Mouse (Mus musculus) gastrocnemius, adult 8-10 months (tissue): ENCODE data around the gene Chd4. TPM values are rescaled to one million over a fixed set of nuclear protein-coding genes. Genes with fewer than 3 reads are reported as not detected.
"Not testable (repeated sequence)": the region's sequence is repeated elsewhere in the genome, so short reads cannot be mapped to it uniquely, and the experiment has no call there.

ENCODE experiments used
- DNase-seq, 2 experiments: peaks; one replicate each; pipeline ENCODE4 v3.0.0; 2022; ENCODE audit warnings: low spot score in 2 of 2
- total RNA-seq, 4 experiments: library from RNA; stranded (reverse); gene quantifications; 2 replicates each; pipeline ENCODE4 v1.2.4; 2022

Chd4 gene
- total RNA-seq, 4 experiments from 2014 or later = 72.6 to 77.3 (median 74.3) TPM

- DNase-seq = no peak
Observed at GRCm38 (mm10) chr6:125159773-125160557, 64.2 kb downstream of the Chd4 start.

GRCm38 (mm10) chr6:125160558-125160853 is 64.7 kb downstream of the Chd4 start:
- no peak for DNase-seq

DNA sequence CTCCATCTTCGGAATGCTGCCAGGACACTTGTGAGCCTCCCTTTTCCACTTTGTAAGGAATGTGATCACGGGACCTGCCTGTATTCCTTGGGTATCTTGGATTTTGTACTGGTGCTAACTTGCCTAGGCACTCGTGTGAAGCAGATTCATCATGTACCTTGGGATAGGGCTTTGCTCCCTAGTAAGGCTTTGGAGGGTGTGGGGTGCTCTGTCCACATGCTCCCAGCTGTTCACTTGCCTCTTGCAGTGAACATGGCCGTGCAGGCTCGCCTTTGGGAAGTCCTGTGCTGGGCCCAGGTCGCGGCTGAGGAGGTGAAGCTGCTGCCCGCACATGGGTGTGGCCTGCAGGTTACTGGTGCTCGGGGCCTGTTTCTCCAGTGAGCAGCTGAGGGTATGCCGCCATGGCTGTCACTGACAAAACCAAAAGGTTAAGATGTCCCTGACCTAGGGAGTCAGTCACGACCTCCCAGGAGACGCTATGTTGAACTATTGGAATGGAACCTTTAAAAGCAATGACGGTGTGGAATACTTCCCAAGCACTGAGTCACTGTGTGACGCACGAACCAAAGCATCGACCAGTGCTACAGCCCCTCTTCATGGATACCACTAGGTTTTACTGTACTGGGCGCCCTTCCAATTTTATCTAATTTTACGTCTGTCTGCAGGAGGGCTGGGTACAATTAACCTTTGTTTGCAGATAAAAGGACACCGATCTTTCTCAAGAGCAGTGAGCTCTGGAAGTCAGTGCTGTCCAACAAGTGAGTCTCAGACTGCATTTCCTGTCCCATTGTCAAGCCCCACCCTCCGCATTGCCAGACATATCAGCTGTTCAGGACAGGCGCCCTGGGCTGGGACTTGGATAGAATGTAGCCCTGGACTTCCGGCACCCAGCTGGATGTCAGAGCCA is 65.3 kb downstream of the Chd4 start:
- peak; percentile 51 to 72 for DNase-seq

DNA sequence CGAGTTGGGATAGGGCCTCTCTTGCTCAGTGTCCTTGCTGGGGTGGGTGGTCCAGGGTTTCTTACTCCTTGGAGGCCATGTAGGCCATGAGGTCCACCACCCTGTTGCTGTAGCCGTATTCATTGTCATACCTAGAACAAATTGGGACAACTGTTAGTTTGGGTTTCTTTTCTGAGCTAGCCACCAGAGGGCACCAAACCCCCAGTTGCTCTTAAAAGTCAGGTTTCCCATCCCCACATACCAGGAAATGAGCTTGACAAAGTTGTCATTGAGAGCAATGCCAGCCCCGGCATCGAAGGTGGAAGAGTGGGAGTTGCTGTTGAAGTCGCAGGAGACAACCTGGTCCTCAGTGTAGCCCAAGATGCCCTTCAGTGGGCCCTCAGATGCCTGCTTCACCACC is 66.2 kb downstream of the Chd4 start:
- DNase-seq = not testable (repeated sequence)

DNA sequence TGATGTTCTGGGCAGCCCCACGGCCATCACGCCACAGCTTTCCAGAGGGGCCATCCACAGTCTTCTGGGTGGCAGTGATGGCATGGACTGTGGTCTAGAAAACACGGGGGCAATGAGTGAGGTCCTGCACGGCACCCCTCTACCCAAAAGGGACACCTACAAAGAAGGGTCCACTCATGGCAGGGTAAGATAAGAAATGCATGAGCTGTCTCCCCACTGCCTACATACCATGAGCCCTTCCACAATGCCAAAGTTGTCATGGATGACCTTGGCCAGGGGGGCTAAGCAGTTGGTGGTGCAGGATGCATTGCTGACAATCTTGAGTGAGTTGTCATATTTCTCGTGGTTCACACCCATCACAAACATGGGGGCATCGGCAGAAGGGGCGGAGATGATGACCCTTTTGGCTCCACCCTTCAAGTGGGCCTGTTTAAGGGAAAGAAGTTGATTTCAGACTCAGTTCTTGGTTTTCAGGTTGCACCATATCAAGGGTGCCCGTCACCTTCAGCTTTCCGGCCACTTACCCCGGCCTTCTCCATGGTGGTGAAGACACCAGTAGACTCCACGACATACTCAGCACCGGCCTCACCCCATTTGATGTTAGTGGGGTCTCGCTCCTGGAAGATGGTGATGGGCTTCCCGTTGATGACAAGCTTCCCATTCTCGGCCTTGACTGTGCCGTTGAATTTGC is 67.0 kb downstream of the Chd4 start:
- not testable (repeated sequence) for DNase-seq

DNA sequence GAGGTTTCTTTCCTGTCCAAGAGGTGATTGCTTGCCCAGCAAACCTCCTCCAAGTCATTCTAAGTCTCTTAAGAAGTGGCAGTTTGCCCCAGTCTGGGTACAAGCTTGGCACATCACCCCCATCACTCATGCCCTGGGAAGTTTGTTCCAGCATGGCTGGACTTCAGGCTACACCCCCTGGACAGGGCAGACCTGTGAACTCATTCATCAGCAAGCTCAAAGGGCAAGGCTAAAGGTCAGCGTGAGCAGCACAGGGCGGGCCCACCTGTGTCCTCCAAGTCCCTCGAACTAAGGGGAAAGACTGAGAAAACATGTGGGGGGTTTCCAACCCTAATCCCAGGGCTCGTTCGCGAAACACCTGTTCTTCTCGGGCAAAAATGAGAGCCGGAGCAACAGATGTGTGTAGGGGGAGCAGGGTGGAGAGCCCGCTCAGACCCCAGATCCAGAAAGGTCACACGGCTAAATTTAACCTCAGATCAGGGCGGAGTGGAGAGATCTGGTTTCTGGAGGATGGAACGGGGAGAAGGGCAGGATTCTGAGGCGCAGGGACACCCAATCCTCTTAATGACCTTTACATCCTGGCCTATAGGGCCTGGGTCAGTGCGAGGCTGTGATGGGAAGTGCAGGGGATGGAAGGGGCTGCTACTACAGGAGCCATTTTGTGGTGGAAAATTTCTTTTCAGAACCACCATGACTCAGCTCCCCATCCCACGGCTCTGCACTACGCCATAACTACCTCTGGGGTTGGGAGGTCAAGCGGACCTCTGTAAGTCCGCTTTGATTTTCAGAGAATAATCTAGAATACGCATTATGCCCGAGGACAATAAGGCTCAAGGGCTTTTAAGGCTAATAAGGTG is 68.2 kb downstream of the Chd4 start:
- peak; percentile 67 to 79 for DNase-seq

- DNase-seq = peak; percentile 62 to 70
Observed at GRCm38 (mm10) chr6:125164672-125165327, 69.0 kb downstream of the Chd4 start.

GRCm38 (mm10) chr6:125165328-125165891 is 69.6 kb downstream of the Chd4 start:
- peak; percentile 98 for DNase-seq

DNA sequence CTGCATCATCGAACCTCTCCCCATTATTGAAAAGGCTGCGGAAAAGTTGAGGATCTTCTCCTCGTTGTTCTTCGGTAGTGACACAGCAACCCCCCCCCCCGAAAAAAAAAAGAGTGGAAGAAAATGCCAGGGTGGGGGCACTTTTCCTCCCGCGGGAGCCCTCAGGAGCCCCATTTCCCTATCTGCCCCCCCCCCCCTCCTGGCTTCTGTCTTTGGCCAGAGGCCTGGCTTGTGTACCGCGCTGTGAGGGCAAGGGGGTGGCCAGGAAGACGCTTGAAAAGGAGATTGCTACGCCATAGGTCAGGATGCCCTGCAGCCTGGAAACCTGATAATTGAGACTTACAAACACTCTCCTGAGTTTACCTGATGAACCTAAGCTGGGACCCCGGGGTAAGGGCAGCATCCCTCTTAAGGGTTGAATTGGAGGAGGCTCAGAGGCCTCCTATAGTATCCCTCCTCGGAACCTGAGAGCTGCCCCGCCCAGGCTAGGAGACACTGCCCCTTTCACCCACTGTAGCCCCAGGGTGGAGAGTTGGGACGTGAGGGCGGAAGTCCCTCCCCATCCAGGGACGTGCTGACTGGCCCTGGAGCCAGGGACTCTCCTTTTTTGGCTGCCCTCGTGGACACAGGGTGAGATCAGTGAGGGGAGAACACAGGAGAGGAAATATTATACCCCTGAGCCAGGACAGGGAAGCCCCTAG is 70.4 kb downstream of the Chd4 start, which contains the start of gene Gapdh:
Gene Gapdh (minus strand): TSS at position 417 of the 701 bp plus-strand sequence.
- peak; percentile 91 to 92 for DNase-seq

- DNase-seq = peak; percentile 73 to 90
Observed at GRCm38 (mm10) chr6:125166861-125167650, 71.3 kb downstream of the Chd4 start.

DNA sequence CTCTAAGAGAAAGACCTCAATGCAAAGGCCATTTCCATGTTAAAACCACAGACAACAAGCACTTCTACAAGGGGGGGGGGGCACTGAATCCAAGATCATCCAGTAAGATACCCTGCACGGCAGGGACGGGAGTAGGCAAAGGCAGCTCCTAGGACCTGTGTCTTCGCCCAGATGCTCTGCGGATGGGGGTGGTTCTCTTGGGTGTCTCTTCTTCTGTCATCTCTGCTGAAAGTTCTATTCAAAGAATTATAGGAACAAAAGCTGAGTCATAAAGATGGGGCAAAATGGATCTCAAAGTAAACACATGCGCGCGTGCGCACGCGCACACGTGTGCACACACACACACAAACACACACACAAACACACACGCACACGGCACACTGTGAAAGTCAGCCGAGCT is 72.3 kb downstream of the Chd4 start:
- DNase-seq = no peak

GRCm38 (mm10) chr6:125170194-125170593 is 74.4 kb downstream of the Chd4 start:
- DNase-seq = no peak

GRCm38 (mm10) chr6:125172474-125172873 is 76.7 kb downstream of the Chd4 start:
- DNase-seq = no peak

GRCm38 (mm10) chr6:125173256-125173655 is 77.5 kb downstream of the Chd4 start:
- DNase-seq = no peak

DNA sequence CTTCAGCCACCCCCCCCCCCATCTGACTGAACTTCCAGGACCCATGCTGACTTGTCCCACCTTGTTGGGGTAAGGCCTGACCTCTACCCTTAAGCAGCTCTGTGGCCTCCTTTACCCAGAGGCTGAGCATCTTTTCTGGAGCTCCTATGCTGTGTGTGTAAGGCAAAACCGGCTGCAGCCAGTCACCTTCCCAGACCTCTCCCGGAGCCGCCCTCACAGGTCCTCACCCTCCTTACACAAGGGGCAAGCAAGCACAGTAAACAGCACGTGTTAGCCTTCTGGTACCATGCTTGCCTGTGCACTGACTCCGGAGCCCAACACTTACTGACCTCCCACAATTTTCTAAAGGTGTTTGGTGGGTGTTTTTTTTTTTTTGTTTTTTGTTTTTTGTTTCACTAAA is 79.7 kb downstream of the Chd4 start:
- DNase-seq = no peak

- DNase-seq = no peak
Observed at GRCm38 (mm10) chr6:125179601-125180000, 83.8 kb downstream of the Chd4 start.
